Mouse (Mus musculus) thymus, adult 2 months (tissue): Measurements from ENCODE around the gene Cdk5. TPM values are rescaled to one million over a fixed set of nuclear protein-coding genes. Genes with fewer than 3 reads are reported as not detected.
"Not testable (repeated sequence)": the region's sequence is repeated elsewhere in the genome, so short reads cannot be mapped to it uniquely, and the experiment has no call there.

Experiments
- DNase-seq: peaks from one replicate; pipeline ENCODE4 v3.0.0; 2021
- H3K27ac ChIP-seq: fragments of 200-500 bp; 2 replicates; pipeline ENCODE4 v1.5.1; 2012; ENCODE audit warnings: low read length, control low read depth; ENCODE audit not compliant: control insufficient read depth, insufficient read depth
- H3K27me3 ChIP-seq: fragments of 200-500 bp; 2 replicates; pipeline ENCODE4 v1.6.1; 2012; ENCODE audit warnings: mild to moderate bottlenecking, low read length, moderate library complexity, mixed read lengths; ENCODE audit not compliant: control insufficient read depth, insufficient read depth
- H3K36me3 ChIP-seq: fragments of 200-500 bp; 2 replicates; pipeline ENCODE4 v1.6.1; 2012; ENCODE audit warnings: mild to moderate bottlenecking, low read length, moderate library complexity; ENCODE audit not compliant: control insufficient read depth, insufficient read depth
- H3K4me1 ChIP-seq: fragments of 200-500 bp; replicated peaks from 2 replicates; pipeline ENCODE4 v1.6.1; 2012; ENCODE audit warnings: low read length; ENCODE audit not compliant: control insufficient read depth, insufficient read depth
- H3K4me3 ChIP-seq: fragments of 200-500 bp; 2 replicates; pipeline ENCODE4 v1.5.1; 2012; ENCODE audit warnings: mild to moderate bottlenecking, low read length, control low read depth, moderate library complexity; ENCODE audit not compliant: control insufficient read depth, insufficient read depth
- CTCF ChIP-seq: fragments of 200-500 bp; IDR thresholded peaks from 2 replicates; pipeline ENCODE4 v1.5.1; 2012; ENCODE audit warnings: mild to moderate bottlenecking, control low read depth, low read length, moderate library complexity, borderline replicate concordance; ENCODE audit not compliant: control insufficient read depth, poor library complexity, insufficient read depth; ENCODE audit errors: extremely low read depth
- POLR2A ChIP-seq: fragments of 200-500 bp; IDR thresholded peaks from 2 replicates; pipeline ENCODE4 v1.6.1; 2012; ENCODE audit warnings: mild to moderate bottlenecking, low read length, control low read depth, moderate library complexity; ENCODE audit not compliant: control insufficient read depth, poor library complexity, insufficient read depth; ENCODE audit errors: extremely low read depth
- WGBS: fragments of 180-500 bp; shearing (Covaris S2); methylation state at CpG from one replicate; pipeline ENCODE4 v1.1.7; 2018; 5-methylcytosine and 5-hydroxymethylcytosine counted together
- polyA plus RNA-seq: library from polyadenylated mRNA; depleted of rRNA; stranded (reverse); fragments of >200 nt; gene quantifications from 2 replicates; pipeline ENCODE4 v1.2.3, GENCODE M21; 2012

Gene Cdk5
- polyA plus RNA-seq, 1 experiment: 87.0 TPM

DNA sequence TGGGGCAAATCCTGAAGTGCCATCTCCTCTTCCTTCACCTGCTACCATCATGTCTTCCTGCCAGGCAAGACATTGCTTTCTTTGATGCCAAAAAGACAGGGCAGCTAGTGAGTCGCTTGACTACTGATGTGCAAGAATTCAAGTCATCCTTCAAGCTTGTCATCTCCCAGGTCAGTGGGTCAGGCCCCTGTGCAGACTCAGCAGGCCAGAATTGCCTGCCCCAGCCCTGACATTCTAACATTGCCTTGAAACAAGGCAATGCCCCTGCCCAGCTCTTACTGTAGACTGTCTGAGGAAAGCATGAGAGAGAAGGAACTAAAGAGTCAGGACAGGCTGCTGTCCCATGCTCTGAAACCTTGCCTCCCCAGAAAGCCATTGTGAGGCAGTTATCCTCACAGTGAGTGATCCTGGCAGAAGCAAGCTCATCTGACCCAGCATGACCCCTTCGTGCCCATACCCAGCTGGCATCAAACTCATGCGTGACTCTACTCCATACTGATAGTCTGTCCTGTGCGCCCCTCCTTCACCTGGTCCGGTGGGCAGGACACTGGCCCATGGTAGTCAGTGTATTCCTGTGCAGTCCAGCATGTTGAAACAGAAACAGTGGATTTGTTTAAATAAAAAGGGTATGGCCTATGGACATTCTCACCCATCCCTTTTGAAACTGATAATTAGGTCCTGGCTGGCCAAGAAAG is 22.3 kb downstream of the Cdk5 start:
- TF ChIP-seq POLR2A: no peak
- TF ChIP-seq CTCF: no peak
- Histone ChIP-seq H3K27me3 (no peaks in the 10 kb centered on the region), H3K36me3 (no peaks in the 10 kb centered on the region), H3K4me3 (no peak overlapping the region), H3K4me1 (no peaks in the 10 kb centered on the region), H3K27ac (no peak overlapping the region)
- WGBS: 99% methylated on average over 5 of the region's 5 CpGs
- DNase-seq: no peak

GRCm38 (mm10) chr5:24400362-24400761 is 23.0 kb downstream of the Cdk5 start:
- Histone ChIP-seq H3K4me3 (no peak overlapping the region), H3K27ac (no peak overlapping the region), H3K27me3 (no peaks in the 10 kb centered on the region), H3K4me1 (no peaks in the 10 kb centered on the region), H3K36me3 (no peaks in the 10 kb centered on the region)
- TF ChIP-seq CTCF: no peak
- no peak for TF ChIP-seq POLR2A
- 97% methylated on average over 11 of the region's 11 CpGs for WGBS
- DNase-seq: no peak

DNA sequence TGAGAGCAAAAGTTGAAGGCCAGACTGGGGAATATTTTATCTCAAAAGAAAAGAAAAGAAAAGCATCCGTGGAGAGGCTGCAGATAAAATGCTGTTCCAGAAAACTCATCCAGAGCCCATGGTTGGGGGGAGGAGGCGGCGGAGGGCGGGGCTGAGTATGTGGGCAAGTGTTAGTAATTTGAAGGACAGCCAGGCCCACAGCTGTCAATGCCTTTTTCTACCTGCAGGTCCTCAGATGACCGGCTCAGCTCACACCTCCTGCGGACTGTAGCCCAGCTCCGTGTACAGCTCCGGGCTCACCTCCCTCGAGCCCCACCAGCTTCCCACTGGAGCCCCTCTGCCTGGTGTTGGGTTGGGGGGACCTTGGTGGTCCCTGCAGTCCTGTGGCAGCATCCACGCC is 23.6 kb downstream of the Cdk5 start:
- TF ChIP-seq POLR2A (no peak), CTCF (no peak)
- Histone ChIP-seq H3K27ac (no peak overlapping the region), H3K36me3 (no peaks in the 10 kb centered on the region), H3K27me3 (no peaks in the 10 kb centered on the region), H3K4me3 (no peak overlapping the region), H3K4me1 (no peaks in the 10 kb centered on the region)
- DNase-seq: no peak
- 96% methylated on average over 10 of the region's 10 CpGs for WGBS

- not testable (repeated sequence) for H3K4me1 ChIP-seq, H3K36me3 ChIP-seq, H3K27me3 ChIP-seq, H3K27ac ChIP-seq, DNase-seq, H3K4me3 ChIP-seq
- WGBS: 91% methylated on average over 6 of the region's 6 CpGs
Observed at GRCm38 (mm10) chr5:24396254-24396653, 27.1 kb downstream of the Cdk5 start.

GRCm38 (mm10) chr5:24394165-24394894 is 29.0 kb downstream of the Cdk5 start:
- H3K36me3 ChIP-seq: no peaks in the 10 kb centered on the region
- peak; percentile 94 for DNase-seq
- H3K4me3 ChIP-seq: peak overlapping the region; percentile 77
- 3% methylated on average over 36 of the region's 36 CpGs for WGBS
- H3K27ac ChIP-seq: peak overlapping the region; percentile 79
- peaks cover 6% of the 10 kb centered on the region for H3K4me1 ChIP-seq
- no peaks in the 10 kb centered on the region for H3K27me3 ChIP-seq
- TF ChIP-seq POLR2A (no peak), CTCF (peak; percentile 80)

DNA sequence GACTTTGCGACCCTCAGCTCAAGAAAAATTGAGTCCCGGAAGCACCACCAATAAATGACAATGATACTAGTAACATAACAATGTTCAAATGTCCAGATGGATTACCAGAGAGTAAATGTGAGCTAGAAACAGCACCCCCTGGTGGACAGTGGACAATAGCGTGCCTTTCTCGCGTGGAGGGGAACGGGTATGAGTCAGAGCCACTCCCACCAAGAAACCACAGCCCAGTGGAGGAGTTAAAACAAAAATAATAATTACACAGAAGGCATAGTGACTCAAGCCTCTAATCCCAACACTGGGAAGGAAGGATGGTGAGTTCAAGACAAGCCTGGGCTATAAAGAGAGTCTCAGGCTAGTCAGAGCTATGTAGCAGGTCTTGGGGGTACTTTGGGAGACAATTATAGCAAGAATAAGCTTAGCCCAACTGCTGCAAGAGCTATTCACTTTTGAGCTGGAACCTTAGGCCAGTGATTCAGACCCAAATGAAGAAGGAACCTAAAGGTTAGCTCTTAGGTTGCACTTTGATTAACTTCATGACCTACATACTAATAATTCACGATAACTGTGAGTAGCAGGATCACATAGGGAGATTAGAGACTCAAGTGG is 29.8 kb downstream of the Cdk5 start, which contains the start of gene Abcb8:
Gene Abcb8, plus strand, starts transcription at position 272 of the 606 bp plus-strand sequence.
- Histone ChIP-seq H3K27ac (peak within 1 kb of the TSS; percentile 79), H3K4me1 (peaks cover 13% of the 10 kb centered on the region), H3K27me3 (no peaks in the 10 kb centered on the region), H3K36me3 (no peaks in the 10 kb centered on the region), H3K4me3 (peak within 1 kb of the TSS; percentile 77)
- 12% methylated on average over 7 of the region's 7 CpGs for WGBS
- DNase-seq: peak; percentile 88
- no peak for TF ChIP-seq POLR2A
- peak; percentile 61; the same call in 1 of the 2 replicates for TF ChIP-seq CTCF
